Mouse (Mus musculus): Measurements from ENCODE around the gene Icam4. TPM values are rescaled to one million over a fixed set of nuclear protein-coding genes. Genes with fewer than 3 reads are reported as not detected.

The Icam4 gene
- polyA plus RNA-seq, 1 experiment from 2014 or later = 1.9 TPM

GRCm38 (mm10) chr9:21073044-21073840 lies 44.1 kb downstream of the Icam4 start, which contains the start of the genes Gm49373 and Fdx1l:
Gm49373 (minus strand) TSS chr9:21073096.
Fdx1l (minus strand) TSS chr9:21073614.
- Histone ChIP-seq H3K9ac (peak within 1 kb of the TSS; percentile 82), H3K4me3 (peak within 1 kb of the TSS; percentile 74), H3K4me2 (peak within 1 kb of the TSS; percentile 78), H3K9me3 (replicated peaks) (no peaks in the 10 kb centered on the region), H3K27me3 (no peaks in the 10 kb centered on the region), H3K36me3 (peaks cover 31% of the 10 kb centered on the region), H3K4me1 (replicated peaks) (peaks cover 15% of the 10 kb centered on the region), H3K27ac (peak within 1 kb of the TSS; percentile 60)
- WGBS = 4% methylated on average over 58 of the region's 58 CpGs
- ATAC-seq (replicated peaks; ENCODE audit: insufficient number of reproducible peaks, insufficient read depth, low FRiP score, low read depth) = peak; percentile 92

DNA sequence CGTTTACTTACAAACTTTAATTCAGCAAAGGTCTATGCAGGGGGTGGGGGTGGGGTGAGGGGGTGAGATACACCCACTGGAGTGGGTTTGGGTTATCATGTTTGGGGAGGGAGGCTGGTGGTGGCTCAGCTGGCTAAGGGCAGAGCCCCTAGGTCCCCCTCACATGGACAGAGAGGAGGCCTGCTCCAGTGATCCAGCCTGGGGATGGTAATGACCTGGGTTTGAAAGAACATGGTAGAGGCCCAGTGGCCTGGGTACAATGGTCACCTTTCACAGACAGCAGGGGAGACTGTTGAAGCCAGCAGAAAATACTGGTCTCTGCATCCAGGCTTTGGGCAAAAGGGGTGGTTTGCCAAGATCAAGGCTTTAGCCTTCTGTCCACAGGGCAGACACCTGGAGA lies 45.0 kb downstream of the Icam4 start:
- ATAC-seq (replicated peaks; ENCODE audit: insufficient number of reproducible peaks, insufficient read depth, low FRiP score, low read depth) = no peak
- no peaks in the 10 kb centered on the region for H3K27me3 ChIP-seq
- peak overlapping the region; percentile 60; the same call in 1 of the 2 replicates for H3K27ac ChIP-seq
- 76% methylated on average over 1 of the region's 1 CpGs for WGBS
- no peaks in the 10 kb centered on the region for H3K9me3 ChIP-seq (replicated peaks)
- no peak overlapping the region for H3K4me3 ChIP-seq
- no peak overlapping the region for H3K9ac ChIP-seq
- no peak overlapping the region for H3K4me2 ChIP-seq
- H3K36me3 ChIP-seq = peaks cover 41% of the 10 kb centered on the region
- H3K4me1 ChIP-seq (replicated peaks) = peaks cover 15% of the 10 kb centered on the region

GRCm38 (mm10) chr9:21075625-21076024 lies 46.5 kb downstream of the Icam4 start:
- no peak overlapping the region for H3K27ac ChIP-seq
- no peaks in the 10 kb centered on the region for H3K27me3 ChIP-seq
- ATAC-seq (replicated peaks; ENCODE audit: insufficient number of reproducible peaks, insufficient read depth, low FRiP score, low read depth) = no peak
- no peak overlapping the region for H3K4me2 ChIP-seq
- peaks cover 55% of the 10 kb centered on the region for H3K36me3 ChIP-seq
- no peak overlapping the region for H3K4me3 ChIP-seq
- H3K9ac ChIP-seq = no peak overlapping the region
- H3K9me3 ChIP-seq (replicated peaks) = no peaks in the 10 kb centered on the region
- H3K4me1 ChIP-seq (replicated peaks) = peaks cover 15% of the 10 kb centered on the region
- WGBS = 80% methylated on average over 3 of the region's 3 CpGs

MicroRNAs encoded within 50 kb of the gene (microRNA counts, 519-probe panel; counts per million panel counts)
- 2,776 counts per million, percentile 66 among the panel's probes with 10 or more counts for microRNA mmu-miR-1900

Small RNA genes within 50 kb of the gene (microRNA-seq; reads per million reads assigned to microRNA genes)
- gene Mir1900 (not detected), gene Mir7082 (not detected)

Other genes starting within 250 kb of the Icam4 start
- 1.1 and 3.2 TPM in 2 replicates for gene Col5a3, start 214.3 kb upstream of the Icam4 start, polyA plus RNA-seq (2015; fragmentation: Nextera tagmentation; extraction: Ambion mirVana)
- not detected in 2 replicates for gene Rdh8, start 210.9 kb upstream of the Icam4 start, polyA plus RNA-seq (2015; fragmentation: Nextera tagmentation; extraction: Ambion mirVana)
- gene A230050P20Rik, start 160.7 kb upstream of the Icam4 start, polyA plus RNA-seq (2015; fragmentation: Nextera tagmentation; extraction: Ambion mirVana) = 7.1 and 13.4 TPM in 2 replicates
- 2.0 and 3.3 TPM in 2 replicates for gene Angptl6, start 149.6 kb upstream of the Icam4 start, polyA plus RNA-seq (2015; fragmentation: Nextera tagmentation; extraction: Ambion mirVana)
- 31.1 and 40.4 TPM in 2 replicates for gene Ppan, start 141.2 kb upstream of the Icam4 start, polyA plus RNA-seq (2015; fragmentation: Nextera tagmentation; extraction: Ambion mirVana)
- gene Eif3g, start 130.8 kb upstream of the Icam4 start, polyA plus RNA-seq (2015; fragmentation: Nextera tagmentation; extraction: Ambion mirVana) = 183 and 207 TPM in 2 replicates
- gene Dnmt1, start 69.5 kb upstream of the Icam4 start, polyA plus RNA-seq (2015; fragmentation: Nextera tagmentation; extraction: Ambion mirVana) = 41.7 and 61.2 TPM in 2 replicates
- gene S1pr2, start 52.6 kb upstream of the Icam4 start, polyA plus RNA-seq (2015; fragmentation: Nextera tagmentation; extraction: Ambion mirVana) = 16.9 and 26.6 TPM in 2 replicates
- 136 and 147 TPM in 2 replicates for gene Mrpl4, start 26.6 kb upstream of the Icam4 start, polyA plus RNA-seq (2015; fragmentation: Nextera tagmentation; extraction: Ambion mirVana)
- gene Icam1, start 13.4 kb upstream of the Icam4 start, polyA plus RNA-seq (2015; fragmentation: Nextera tagmentation; extraction: Ambion mirVana) = 13.2 and 24.9 TPM in 2 replicates
- 0.04 and 0.13 TPM in 2 replicates for gene Icam5, start 2.7 kb downstream of the Icam4 start, polyA plus RNA-seq (2015; fragmentation: Nextera tagmentation; extraction: Ambion mirVana)
- gene Zglp1, start 37.7 kb downstream of the Icam4 start, polyA plus RNA-seq (2015; fragmentation: Nextera tagmentation; extraction: Ambion mirVana) = 0.42 TPM in 1 of 2 replicates, not detected in the other
- 0.26 and 0.79 TPM in 2 replicates for gene Gm49373, start 43.7 kb downstream of the Icam4 start, polyA plus RNA-seq (2015; fragmentation: Nextera tagmentation; extraction: Ambion mirVana)
- 42.9 and 52.3 TPM in 2 replicates for gene Fdx1l, start 44.2 kb downstream of the Icam4 start, polyA plus RNA-seq (2015; fragmentation: Nextera tagmentation; extraction: Ambion mirVana)
- gene Gm38431, start 62.6 kb downstream of the Icam4 start, polyA plus RNA-seq (2015; fragmentation: Nextera tagmentation; extraction: Ambion mirVana) = 1.1 and 2.3 TPM in 2 replicates
- gene Raver1, start 62.6 kb downstream of the Icam4 start, polyA plus RNA-seq (2015; fragmentation: Nextera tagmentation; extraction: Ambion mirVana) = 33.5 and 53.2 TPM in 2 replicates
- gene Tyk2, start 101.9 kb downstream of the Icam4 start, polyA plus RNA-seq (2015; fragmentation: Nextera tagmentation; extraction: Ambion mirVana) = 12.2 and 16.6 TPM in 2 replicates
- gene Cdc37, start 120.6 kb downstream of the Icam4 start, polyA plus RNA-seq (2015; fragmentation: Nextera tagmentation; extraction: Ambion mirVana) = 203 and 229 TPM in 2 replicates
- gene Pde4a, start 136.3 kb downstream of the Icam4 start, polyA plus RNA-seq (2015; fragmentation: Nextera tagmentation; extraction: Ambion mirVana) = 13.0 and 13.5 TPM in 2 replicates
- 43.4 and 56.9 TPM in 2 replicates for gene Keap1, start 210.0 kb downstream of the Icam4 start, polyA plus RNA-seq (2015; fragmentation: Nextera tagmentation; extraction: Ambion mirVana)
- gene S1pr5, start 219.1 kb downstream of the Icam4 start, polyA plus RNA-seq (2015; fragmentation: Nextera tagmentation; extraction: Ambion mirVana) = 0.05 and 0.11 TPM in 2 replicates
- gene Atg4d, start 235.9 kb downstream of the Icam4 start, polyA plus RNA-seq (2015; fragmentation: Nextera tagmentation; extraction: Ambion mirVana) = 48.5 and 50.9 TPM in 2 replicates